Mouse (Mus musculus) testis, adult 2 months (tissue): ENCODE measurements around the gene Arhgap45. TPM values are rescaled to one million over a fixed set of nuclear protein-coding genes. Genes with fewer than 3 reads are reported as not detected.

Experiments used
- H3K27ac ChIP-seq: fragments of 200-500 bp; 2 replicates; pipeline ENCODE4 v1.5.1; 2012; ENCODE audit warnings: low read depth, low read length; ENCODE audit not compliant: control insufficient read depth, insufficient read depth
- H3K27me3 ChIP-seq: fragments of 200-500 bp; 2 replicates; pipeline ENCODE4 v1.6.1; 2012; ENCODE audit warnings: mild to moderate bottlenecking, low read length, moderate library complexity; ENCODE audit not compliant: control insufficient read depth, insufficient read depth
- H3K36me3 ChIP-seq: fragments of 200-500 bp; 2 replicates; pipeline ENCODE4 v1.6.1; 2012; ENCODE audit warnings: mild to moderate bottlenecking, low read length; ENCODE audit not compliant: control insufficient read depth, insufficient read depth
- H3K4me1 ChIP-seq: fragments of 200-500 bp; 2 replicates; pipeline ENCODE4 v1.6.1; 2012; ENCODE audit warnings: low read length; ENCODE audit not compliant: control insufficient read depth, insufficient read depth
- H3K4me3 ChIP-seq: fragments of 200-500 bp; 2 replicates; pipeline ENCODE4 v1.5.1; 2012; ENCODE audit warnings: low read depth, mild to moderate bottlenecking, low read length, moderate library complexity, mixed read lengths; ENCODE audit not compliant: control insufficient read depth
- CTCF ChIP-seq: fragments of 200-500 bp; IDR thresholded peaks from 2 replicates; pipeline ENCODE4 v1.5.1; 2012; ENCODE audit warnings: low read depth, mild to moderate bottlenecking, inconsistent platforms, low read length, moderate library complexity; ENCODE audit not compliant: control insufficient read depth, insufficient read depth, insufficient replicate concordance
- POLR2A ChIP-seq: fragments of 200-500 bp; IDR thresholded peaks from 2 replicates; pipeline ENCODE4 v1.6.1; 2012; ENCODE audit warnings: low read depth, mild to moderate bottlenecking, inconsistent platforms, low read length, moderate library complexity; ENCODE audit not compliant: control insufficient read depth
- polyA plus RNA-seq: library from polyadenylated mRNA; depleted of rRNA; stranded (reverse); fragments of >200 nt; gene quantifications from 2 replicates; pipeline ENCODE4 v1.2.3, GENCODE M21; 2012

The Arhgap45 gene
- polyA plus RNA-seq, 1 experiment, result 2.1 TPM

GRCm38 (mm10) chr10:80018739-80019297, 2.4 kb downstream of the Arhgap45 start:
- no peak for TF ChIP-seq POLR2A
- TF ChIP-seq CTCF, result no peak
- Histone ChIP-seq H3K4me3 (no peak overlapping the region), H3K27me3 (no peaks in the 10 kb centered on the region), H3K27ac (no peak overlapping the region), H3K36me3 (no peaks in the 10 kb centered on the region), H3K4me1 (peaks cover 2% of the 10 kb centered on the region; the same call in 1 of the 2 replicates)

- no peak overlapping the region for H3K4me3 ChIP-seq
- H3K27ac ChIP-seq, result no peak overlapping the region
- H3K36me3 ChIP-seq, result no peaks in the 10 kb centered on the region
- TF ChIP-seq CTCF (no peak), POLR2A (no peak)
- peaks cover 4% of the 10 kb centered on the region; the same call in 1 of the 2 replicates for H3K4me1 ChIP-seq
- H3K27me3 ChIP-seq, result no peaks in the 10 kb centered on the region
Measured at GRCm38 (mm10) chr10:80019471-80020131, 3.1 kb downstream of the Arhgap45 start.

- Histone ChIP-seq H3K4me1 (peaks cover 4% of the 10 kb centered on the region; the same call in 1 of the 2 replicates), H3K36me3 (no peaks in the 10 kb centered on the region), H3K27me3 (no peaks in the 10 kb centered on the region), H3K27ac (no peak overlapping the region), H3K4me3 (no peak overlapping the region)
- TF ChIP-seq POLR2A (no peak), CTCF (no peak)
Measured at GRCm38 (mm10) chr10:80020191-80020590, 3.7 kb downstream of the Arhgap45 start.

GRCm38 (mm10) chr10:80020603-80021319, 4.3 kb downstream of the Arhgap45 start:
- no peaks in the 10 kb centered on the region for H3K27me3 ChIP-seq
- H3K36me3 ChIP-seq, result no peaks in the 10 kb centered on the region
- H3K4me1 ChIP-seq, result peaks cover 6% of the 10 kb centered on the region; the same call in 1 of the 2 replicates
- no peak overlapping the region for H3K27ac ChIP-seq
- H3K4me3 ChIP-seq, result no peak overlapping the region
- TF ChIP-seq POLR2A (no peak), CTCF (no peak)

- Histone ChIP-seq H3K4me1 (peaks cover 11% of the 10 kb centered on the region), H3K27me3 (no peaks in the 10 kb centered on the region), H3K36me3 (no peaks in the 10 kb centered on the region), H3K27ac (no peak overlapping the region), H3K4me3 (no peak overlapping the region)
- TF ChIP-seq POLR2A, result no peak
- TF ChIP-seq CTCF, result no peak
Measured at GRCm38 (mm10) chr10:80021320-80021641, 4.8 kb downstream of the Arhgap45 start.

- TF ChIP-seq CTCF (no peak), POLR2A (no peak)
- Histone ChIP-seq H3K36me3 (no peaks in the 10 kb centered on the region), H3K27ac (no peak overlapping the region), H3K27me3 (no peaks in the 10 kb centered on the region), H3K4me3 (no peak overlapping the region), H3K4me1 (peaks cover 11% of the 10 kb centered on the region)
Measured at GRCm38 (mm10) chr10:80022164-80022563, 5.7 kb downstream of the Arhgap45 start.

GRCm38 (mm10) chr10:80022806-80023205, 6.4 kb downstream of the Arhgap45 start:
- Histone ChIP-seq H3K27ac (no peak overlapping the region), H3K27me3 (no peaks in the 10 kb centered on the region), H3K4me1 (peaks cover 11% of the 10 kb centered on the region), H3K36me3 (no peaks in the 10 kb centered on the region), H3K4me3 (no peak overlapping the region)
- TF ChIP-seq POLR2A, result no peak
- TF ChIP-seq CTCF, result no peak
